Mouse (Mus musculus): ENCODE measurements at regions not wholly inside any gene's neighbourhood (a gene's known extent, or its start where the extent isn't known, plus 50 kb on each side); places are given as distances from the start of the nearest gene placed in this dataset.

DNA sequence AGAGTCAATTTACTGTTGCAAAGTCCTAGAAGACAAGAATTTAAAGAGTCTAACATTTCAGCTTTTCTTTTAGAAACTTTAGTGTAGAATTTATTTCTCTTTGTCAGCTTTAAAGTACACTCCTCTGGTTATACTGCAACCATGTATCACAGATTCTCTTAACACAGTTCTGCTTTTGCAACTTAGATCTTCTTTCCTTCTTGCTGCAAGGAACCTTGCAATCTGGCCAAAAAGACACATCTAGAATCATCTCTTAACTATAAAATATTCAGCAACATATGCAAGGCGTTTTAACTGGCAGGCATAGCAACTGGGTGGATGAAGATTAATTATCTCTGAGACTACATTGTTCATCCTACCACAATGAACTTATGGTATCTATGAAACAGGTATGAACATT lies 1844.6 kb upstream of the Slc7a12 start:
- DNase-seq (ENCODE audit: low read depth, low spot score): peak; percentile 39

DNA sequence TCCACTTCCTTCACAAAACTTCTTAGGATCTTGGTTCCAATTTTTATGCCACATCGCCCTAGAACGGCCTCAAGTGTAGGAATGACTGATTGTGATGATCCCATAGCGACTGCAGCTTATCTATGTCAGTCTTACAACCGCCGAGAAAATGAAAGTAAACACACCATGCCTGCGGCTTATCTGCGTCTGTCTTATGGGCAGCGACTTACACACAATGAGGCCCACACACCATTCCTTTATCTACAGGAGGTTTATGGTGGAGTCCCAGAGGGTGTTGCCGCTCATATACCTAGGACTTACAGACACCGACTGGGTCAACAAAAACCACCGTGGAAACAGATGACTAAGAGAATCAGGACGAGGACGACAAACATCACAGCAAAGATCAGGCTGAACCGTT lies 1817.0 kb upstream of the Slc7a12 start:
- no peak for DNase-seq (ENCODE audit: low read depth, low spot score)

Data from brain, adult 2 months (tissue).